Mouse (Mus musculus) ovary, adult 2 months (tissue): ENCODE data around the gene Fbxo21. TPM values are rescaled to one million over a fixed set of nuclear protein-coding genes. Genes with fewer than 3 reads are reported as not detected.

Experiments
- polyA plus RNA-seq: library from polyadenylated mRNA; depleted of rRNA; stranded (reverse); fragments of >200 nt; gene quantifications from 2 replicates; pipeline ENCODE4 v1.2.3, GENCODE M21; 2012; rRNA removed

The Fbxo21 gene
- polyA plus RNA-seq: 124 and 141 TPM in 2 replicates

DNA sequence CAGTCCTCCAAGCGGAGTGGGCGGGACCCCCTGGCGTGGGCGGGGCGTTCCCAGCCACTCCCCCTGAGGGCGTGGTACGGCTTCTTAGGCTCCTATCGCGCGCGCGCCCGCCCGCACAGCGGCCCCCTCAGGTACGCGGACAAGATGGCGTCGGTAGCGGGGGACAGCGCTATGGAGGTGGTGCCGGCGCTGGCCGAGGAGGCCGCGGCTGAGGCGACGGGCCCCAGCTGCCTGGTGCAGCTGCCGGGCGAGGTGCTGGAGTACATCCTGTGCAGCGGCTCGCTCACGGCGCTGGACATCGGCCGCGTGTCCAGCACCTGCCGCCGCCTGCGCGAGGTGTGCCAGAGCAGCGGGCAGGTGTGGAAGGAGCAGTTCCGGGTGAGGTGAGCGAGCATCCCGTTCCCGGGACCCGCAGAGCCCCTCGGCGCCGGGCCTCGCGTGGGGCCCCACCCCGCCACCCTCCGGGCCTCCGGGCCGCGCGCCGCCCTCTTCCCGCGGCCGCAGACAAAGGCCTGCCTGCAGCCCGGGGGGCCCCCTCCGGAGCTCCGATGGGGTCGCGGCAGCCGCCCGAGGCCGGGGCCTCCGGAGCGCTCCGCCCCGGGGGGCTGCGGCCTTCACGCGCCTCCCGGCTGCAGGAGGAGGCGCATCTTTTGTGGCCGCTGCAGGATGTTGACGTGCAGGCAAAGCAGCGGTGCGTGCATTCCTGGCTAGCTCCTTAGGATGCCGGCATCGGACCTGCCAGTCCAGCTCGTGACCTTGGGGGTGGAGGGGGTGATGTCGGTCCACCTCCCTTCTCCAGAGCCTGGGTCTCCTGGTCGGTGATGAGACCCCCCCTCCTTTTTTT, at the start of gene Fbxo21:
Fbxo21 (plus strand) TSS at position 74 of the 844 bp plus-strand sequence.

DNA sequence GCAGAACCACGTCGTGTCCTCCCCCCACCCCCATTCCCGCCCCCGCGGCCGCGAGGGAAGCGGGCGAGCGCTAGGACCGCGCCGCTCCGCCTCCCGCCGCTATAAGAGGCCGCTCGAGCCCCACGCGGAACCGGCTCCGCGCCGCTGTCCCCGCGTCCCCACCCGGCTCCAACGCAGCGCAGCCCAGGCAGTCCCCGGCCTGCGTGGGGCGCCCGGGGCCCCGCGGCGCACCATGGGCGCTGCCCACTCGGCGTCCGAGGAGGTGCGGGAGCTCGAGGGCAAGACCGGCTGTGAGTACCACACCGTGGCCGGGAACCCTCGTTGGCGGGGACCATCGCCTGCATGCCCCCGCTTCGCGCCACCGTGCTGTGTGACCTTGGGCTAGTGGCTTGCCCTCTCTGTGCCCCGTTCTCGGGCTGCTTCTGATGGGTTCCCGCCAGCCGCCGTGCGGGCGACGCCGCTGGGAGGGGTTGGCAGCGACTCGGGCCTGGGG, 51.2 kb downstream of the Fbxo21 start, which contains the start of gene Tesc:
Tesc (plus strand) TSS at position 46 of the 493 bp plus-strand sequence.

Other genes starting within 250 kb of the Fbxo21 start
- gene Nos1, start 195.7 kb upstream of the Fbxo21 start, polyA plus RNA-seq: 3.3 and 4.1 TPM in 2 replicates
- gene Tesc, start 51.0 kb downstream of the Fbxo21 start, polyA plus RNA-seq: 8.7 and 21.5 TPM in 2 replicates
- gene Fbxw8, start 178.7 kb downstream of the Fbxo21 start, polyA plus RNA-seq: 86.6 and 90.9 TPM in 2 replicates
- gene Hrk, start 187.9 kb downstream of the Fbxo21 start, polyA plus RNA-seq: 0.07 and 0.25 TPM in 2 replicates